Mouse (Mus musculus) kidney, postnatal 0 days (tissue): Measurements from ENCODE around the gene Tbxas1. TPM values are rescaled to one million over a fixed set of nuclear protein-coding genes. Genes with fewer than 3 reads are reported as not detected.

Experiments
- ATAC-seq: fragments of 200-750 bp; cut with Nextera tagmentation; replicated peaks from 2 replicates; pipeline ENCODE4 v1.8.0; 2017; ENCODE audit warnings: low read depth, moderate number of reproducible peaks, moderate TSS enrichment, moderate library complexity; ENCODE audit not compliant: low FRiP score
- DNase-seq: peaks from one replicate; pipeline ENCODE4 v3.0.0-alpha.2; 2016; ENCODE audit warnings: low spot score
- H3K27ac ChIP-seq: fragments of 300-500 bp; sonication (generic); 2 replicates; pipeline ENCODE4 v1.5.1; 2014; ENCODE audit warnings: mild to moderate bottlenecking
- H3K27me3 ChIP-seq: fragments of 300-500 bp; sonication (generic); 2 replicates; pipeline ENCODE4 v1.6.1; 2014; ENCODE audit warnings: low read length, mixed read lengths; ENCODE audit not compliant: insufficient read depth
- H3K36me3 ChIP-seq: fragments of 300-500 bp; sonication (generic); 2 replicates; pipeline ENCODE4 v1.6.1; 2014; ENCODE audit warnings: low read length, mixed read lengths; ENCODE audit not compliant: insufficient read depth
- H3K4me1 ChIP-seq: fragments of 300-500 bp; sonication (generic); replicated peaks from 2 replicates; pipeline ENCODE4 v1.6.1; 2014; ENCODE audit warnings: antibody characterized with exemption, low read length, mixed read lengths; ENCODE audit not compliant: insufficient read depth
- H3K4me2 ChIP-seq: fragments of 300-500 bp; sonication (generic); 2 replicates; pipeline ENCODE4 v1.6.1; 2014; ENCODE audit warnings: mild to moderate bottlenecking, low read length, moderate library complexity, mixed read lengths
- H3K4me3 ChIP-seq: fragments of 300-500 bp; sonication (generic); replicated peaks from 2 replicates; pipeline ENCODE4 v1.5.1; 2014; ENCODE audit warnings: low read depth, low read length
- H3K9ac ChIP-seq: fragments of 300-500 bp; sonication (generic); 2 replicates; pipeline ENCODE4 v1.6.1; 2014; ENCODE audit warnings: low read depth, low read length
- H3K9me3 ChIP-seq: fragments of 300-500 bp; sonication (generic); replicated peaks from 2 replicates; pipeline ENCODE4 v1.6.1; 2016; ENCODE audit warnings: low read length, inconsistent platforms, mixed read lengths
- CTCF ChIP-seq: IDR thresholded peaks from 2 replicates; pipeline ENCODE4 v1.5.1; 2016; ENCODE audit warnings: antibody characterized with exemption, low read depth, mild to moderate bottlenecking, moderate library complexity
- WGBS: fragments of 180-500 bp; shearing (Covaris S2); extraction: QIAGEN DNeasy Blood & Tissue Kit; methylation state at CpG from one replicate; pipeline ENCODE4 v1.1.7; 2014; 5-methylcytosine and 5-hydroxymethylcytosine counted together
- polyA plus RNA-seq: library from polyadenylated mRNA; unstranded; fragments of >200 nt; fragmentation: Nextera tagmentation; extraction: Ambion mirVana; gene quantifications from 2 replicates; pipeline ENCODE4 v1.2.1, GENCODE M21; 2015

The Tbxas1 gene
- polyA plus RNA-seq, 1 experiment from 2014 or later, result 10.5 TPM

DNA sequence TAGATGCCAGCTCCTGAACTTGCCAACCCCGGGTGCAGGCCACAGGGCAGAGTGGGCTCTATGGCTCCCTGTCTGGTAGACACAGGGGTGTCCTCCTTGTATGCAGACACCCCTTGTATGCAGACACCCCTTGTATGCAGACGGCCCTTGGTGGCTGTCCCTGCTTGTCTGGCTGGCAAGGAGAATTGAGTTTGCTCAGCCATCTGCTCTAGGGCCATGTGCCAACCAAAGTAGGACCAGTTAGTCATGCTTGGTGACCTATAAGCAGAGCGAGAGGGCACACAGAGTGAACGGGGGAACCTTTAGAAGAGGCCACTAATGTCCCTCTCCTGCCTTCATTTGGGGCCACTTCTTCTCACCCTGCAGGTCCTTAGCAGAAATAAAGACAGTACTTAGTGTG, 177.4 kb downstream of the Tbxas1 start:
- no peak overlapping the region for H3K4me2 ChIP-seq
- 74% methylated on average over 4 of the region's 4 CpGs for WGBS
- H3K27me3 ChIP-seq, result no peaks in the 10 kb centered on the region
- H3K27ac ChIP-seq, result no peak overlapping the region
- H3K4me3 ChIP-seq, result no peak overlapping the region
- no peaks in the 10 kb centered on the region for H3K36me3 ChIP-seq
- ATAC-seq (no peak), DNase-seq (no peak)
- H3K4me1 ChIP-seq, result peaks cover 5% of the 10 kb centered on the region; the same call in 1 of the 2 replicates
- no peak overlapping the region for H3K9ac ChIP-seq
- no peaks in the 10 kb centered on the region for H3K9me3 ChIP-seq
- no peak for TF ChIP-seq CTCF

GRCm38 (mm10) chr6:39054206-39054864, 179.1 kb downstream of the Tbxas1 start:
- Histone ChIP-seq H3K27me3 (no peaks in the 10 kb centered on the region), H3K36me3 (no peaks in the 10 kb centered on the region), H3K4me3 (no peak overlapping the region), H3K4me2 (no peak overlapping the region), H3K27ac (no peak overlapping the region), H3K9me3 (no peaks in the 10 kb centered on the region), H3K4me1 (peaks cover 5% of the 10 kb centered on the region; the same call in 1 of the 2 replicates), H3K9ac (no peak overlapping the region)
- TF ChIP-seq CTCF, result no peak
- 60% methylated on average over 13 of the region's 13 CpGs for WGBS
- DNase-seq (no peak), ATAC-seq (no peak)

GRCm38 (mm10) chr6:39054878-39055508, 179.8 kb downstream of the Tbxas1 start:
- no peak for ATAC-seq
- no peak for TF ChIP-seq CTCF

GRCm38 (mm10) chr6:39055831-39056261, 180.6 kb downstream of the Tbxas1 start:
- Histone ChIP-seq H3K4me3 (no peak overlapping the region), H3K9me3 (no peaks in the 10 kb centered on the region), H3K27me3 (no peaks in the 10 kb centered on the region), H3K4me1 (0 out of 2 replicates have a peak, but pooled peaks cover 5% of the 10 kb centered on the region), H3K27ac (no peak overlapping the region), H3K9ac (no peak overlapping the region), H3K4me2 (no peak overlapping the region), H3K36me3 (no peaks in the 10 kb centered on the region)
- 51% methylated on average over 7 of the region's 7 CpGs for WGBS
- no peak for DNase-seq
- ATAC-seq, result no peak
- no peak for TF ChIP-seq CTCF

More at GRCm38 (mm10) chr6:39054878-39055508, 179.8 kb downstream of the Tbxas1 start:
- Histone ChIP-seq H3K4me1 (0 out of 2 replicates have a peak, but pooled peaks cover 5% of the 10 kb centered on the region), H3K4me3 (no peak overlapping the region), H3K4me2 (no peak overlapping the region), H3K36me3 (no peaks in the 10 kb centered on the region), H3K27me3 (no peaks in the 10 kb centered on the region), H3K9me3 (no peaks in the 10 kb centered on the region), H3K9ac (no peak overlapping the region), H3K27ac (no peak overlapping the region)
- no peak for DNase-seq
- 64% methylated on average over 6 of the region's 6 CpGs for WGBS

DNA sequence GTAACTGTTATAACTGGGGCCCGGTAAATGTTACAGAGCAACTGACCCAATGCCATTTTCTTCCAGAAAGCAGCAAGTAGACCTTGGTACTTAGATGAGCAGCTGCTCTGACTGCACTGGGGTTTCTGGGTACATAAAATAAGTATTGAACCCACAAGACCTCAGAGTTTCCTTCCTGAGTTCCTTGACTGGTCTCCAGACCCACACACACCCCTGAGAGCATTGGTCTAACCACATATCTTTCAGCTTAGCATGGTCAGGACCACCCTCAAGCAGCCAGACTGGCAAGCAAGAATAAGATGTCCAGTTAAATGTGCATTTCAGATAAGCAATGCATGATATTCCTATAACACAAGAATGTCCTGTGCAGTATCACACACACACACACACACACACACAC, 182.0 kb downstream of the Tbxas1 start:
- DNase-seq (no peak), ATAC-seq (no peak)
- Histone ChIP-seq H3K4me1 (0 out of 2 replicates have a peak, but pooled peaks cover 5% of the 10 kb centered on the region), H3K4me3 (no peak overlapping the region), H3K4me2 (no peak overlapping the region), H3K27me3 (no peaks in the 10 kb centered on the region), H3K9ac (no peak overlapping the region), H3K9me3 (no peaks in the 10 kb centered on the region), H3K27ac (no peak overlapping the region), H3K36me3 (no peaks in the 10 kb centered on the region)
- no peak for TF ChIP-seq CTCF
- 92% methylated on average over 1 of the region's 1 CpGs for WGBS

- Histone ChIP-seq H3K27me3 (no peaks in the 10 kb centered on the region), H3K4me1 (0 out of 2 replicates have a peak, but pooled peaks cover 5% of the 10 kb centered on the region), H3K9me3 (no peaks in the 10 kb centered on the region), H3K27ac (no peak overlapping the region), H3K36me3 (no peaks in the 10 kb centered on the region), H3K4me2 (no peak overlapping the region), H3K9ac (no peak overlapping the region), H3K4me3 (no peak overlapping the region)
- WGBS, result 60% methylated on average over 3 of the region's 3 CpGs
- no peak for DNase-seq
- no peak for ATAC-seq
- peak; percentile 59 for TF ChIP-seq CTCF
These were observed 183.2 kb downstream of the Tbxas1 start for GRCm38 (mm10) chr6:39058389-39058788.
